Mouse (Mus musculus): ENCODE data around the gene Trim17. TPM values are rescaled to one million over a fixed set of nuclear protein-coding genes. Genes with fewer than 3 reads are reported as not detected.
A peak's percentile ranks its signal among the peaks of the same experiment; 100 is the strongest.

Gene Trim17
- total RNA-seq (2021): under 1 TPM; 0.31 to 0.41 TPM
- long read RNA-seq, experiment 1, partial matches to known transcripts: 0 of 2 reads
- long read RNA-seq, experiment 1, other reads (novel, unspliced or antisense): 2 of 2 reads
- long read RNA-seq, experiment 2: 0 reads

DNA sequence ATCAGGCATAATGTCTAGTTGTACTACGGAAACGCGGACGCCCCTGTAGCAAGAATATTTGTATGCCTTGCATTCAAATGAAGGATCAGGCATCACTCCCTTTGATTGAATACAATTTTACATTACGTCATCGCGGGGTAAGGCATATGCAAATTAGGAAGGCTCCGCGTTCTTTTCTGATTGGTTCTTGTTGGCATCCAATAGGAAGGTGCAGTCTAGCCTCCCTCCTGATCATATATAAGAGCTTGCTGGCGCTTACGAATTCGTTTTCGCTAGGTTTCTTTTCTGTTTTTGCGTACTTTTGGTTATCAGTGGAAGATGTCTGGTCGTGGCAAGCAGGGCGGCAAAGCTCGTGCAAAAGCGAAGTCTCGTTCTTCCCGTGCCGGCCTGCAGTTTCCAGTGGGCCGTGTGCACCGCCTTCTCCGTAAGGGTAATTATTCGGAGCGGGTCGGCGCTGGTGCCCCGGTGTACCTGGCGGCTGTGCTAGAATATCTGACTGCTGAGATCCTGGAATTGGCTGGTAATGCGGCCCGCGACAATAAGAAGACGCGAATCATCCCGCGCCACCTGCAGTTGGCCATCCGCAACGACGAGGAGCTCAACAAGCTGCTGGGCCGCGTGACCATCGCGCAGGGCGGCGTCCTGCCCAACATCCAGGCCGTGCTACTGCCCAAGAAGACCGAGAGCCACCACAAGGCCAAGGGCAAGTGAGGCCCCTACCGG is at the start of gene Trim17, which contains the start of gene Hist3h2a:
Gene Trim17 (plus strand): TSS at position 266 of the 723 bp plus-strand sequence.
Gene Hist3h2a (plus strand): TSS at position 266 of the 723 bp plus-strand sequence.
- peak; percentile 90 for DNase-seq (ENCODE audit: low spot score)

DNA sequence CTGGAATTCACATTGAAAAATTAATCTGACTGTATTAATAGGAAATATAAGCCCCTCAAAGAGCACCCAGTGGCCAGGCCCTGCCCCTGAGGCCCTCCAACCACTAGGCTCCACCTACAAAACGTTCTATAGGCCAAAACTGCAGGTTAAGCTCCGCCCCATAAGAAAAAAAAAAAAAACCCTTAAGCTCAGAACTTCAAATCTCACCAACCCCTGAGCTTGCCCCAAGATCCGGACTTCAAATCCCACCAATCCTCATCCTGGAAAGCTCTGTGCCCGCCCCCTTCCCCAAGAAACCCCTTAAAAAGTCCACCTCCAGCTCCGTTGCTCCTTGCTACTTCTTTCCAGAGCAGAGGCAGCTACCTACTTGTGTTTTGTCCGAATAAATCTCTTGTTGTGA is 49.6 kb upstream of the Trim17 start:
- DNase-seq (ENCODE audit: low spot score): peak; percentile 12

DNA sequence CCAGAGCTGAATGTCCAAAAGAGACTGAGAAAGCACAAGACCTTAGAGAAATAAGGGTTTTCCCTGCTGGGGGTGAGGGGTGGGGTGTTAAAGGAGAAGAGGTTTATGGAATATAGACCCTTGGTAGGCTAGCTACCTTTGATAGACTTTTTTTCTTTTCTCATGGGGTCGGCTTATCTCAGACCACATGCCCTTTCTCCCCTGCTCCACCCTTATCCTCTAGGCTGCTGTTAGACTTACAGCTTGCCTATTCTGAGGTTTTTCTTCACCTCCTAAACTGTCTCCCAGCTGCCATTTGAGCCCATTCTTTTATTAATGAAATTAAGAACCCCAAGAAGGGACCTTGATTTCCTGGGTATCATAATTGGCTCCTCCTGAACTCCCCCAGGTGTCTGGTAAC is 40.7 kb upstream of the Trim17 start:
- DNase-seq (ENCODE audit: low spot score): no peak

DNA sequence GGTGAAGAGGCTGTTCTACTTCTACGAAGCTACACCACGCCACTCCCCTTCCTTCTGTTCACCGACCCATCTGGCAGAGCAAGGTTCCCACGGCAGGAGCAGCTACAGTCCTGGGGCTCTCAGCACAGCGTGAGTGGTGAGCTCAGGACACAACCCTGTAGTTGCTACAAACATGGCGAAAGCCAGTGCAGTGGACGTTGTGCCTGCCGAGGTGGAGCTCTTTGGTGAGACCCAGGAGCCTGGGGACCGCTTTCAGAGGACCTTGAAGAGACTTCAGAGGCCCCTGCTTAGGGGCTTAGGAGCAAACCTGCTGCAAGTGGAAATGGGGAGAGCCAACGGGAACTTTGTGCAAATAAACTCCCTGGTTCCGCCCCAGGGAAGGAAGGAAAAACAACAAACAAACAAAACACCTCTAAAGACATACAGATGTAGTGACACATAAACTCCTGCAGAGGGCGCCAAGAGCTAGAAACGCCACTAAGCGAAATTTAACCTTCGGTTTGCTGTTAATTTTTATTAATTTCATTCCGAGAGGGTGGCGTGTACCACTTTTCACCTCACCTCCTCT is 39.9 kb upstream of the Trim17 start:
- DNase-seq (ENCODE audit: low spot score): no peak

DNA sequence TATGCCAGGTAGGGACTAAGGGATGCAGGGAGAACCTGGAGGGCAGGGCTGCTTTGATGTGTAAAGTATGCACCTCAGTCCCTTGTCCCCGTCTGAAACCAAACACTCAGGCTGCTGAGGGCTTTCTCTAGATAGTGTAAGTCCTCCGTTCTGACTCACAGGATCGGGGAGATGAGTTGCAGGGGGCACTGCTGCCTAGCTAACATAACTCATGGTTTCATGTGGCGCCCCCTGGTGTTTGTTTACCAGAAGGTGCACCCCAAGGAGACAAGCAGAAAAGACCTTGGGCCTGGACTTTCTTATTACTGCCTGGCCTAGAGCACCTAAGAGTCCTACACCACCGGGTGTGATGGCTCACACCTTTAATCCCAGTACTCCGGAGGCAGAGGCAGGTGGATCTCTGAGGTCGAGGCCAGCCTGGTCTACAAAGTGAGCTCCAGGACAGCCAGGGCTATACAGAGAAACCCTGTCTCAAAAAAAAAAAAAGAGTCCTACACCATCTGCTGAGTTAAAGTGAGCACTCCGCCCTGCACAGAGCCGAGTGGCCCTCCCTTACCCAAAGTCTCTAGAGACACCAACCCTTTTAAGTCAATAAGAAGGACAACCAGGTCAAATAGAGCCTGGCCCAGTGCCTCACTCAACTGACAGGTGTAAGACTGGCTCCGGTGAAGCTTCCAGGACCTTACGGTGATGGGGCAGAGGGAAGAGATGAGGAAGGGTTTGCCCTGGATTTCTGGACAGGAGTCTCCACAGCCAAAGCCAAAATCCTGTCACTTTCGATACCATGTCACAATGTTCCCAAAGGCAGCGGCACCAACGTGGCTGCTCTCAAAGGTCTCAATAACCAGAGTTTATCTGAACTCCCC is 37.4 kb upstream of the Trim17 start:
- no peak for DNase-seq (ENCODE audit: low spot score)

DNA sequence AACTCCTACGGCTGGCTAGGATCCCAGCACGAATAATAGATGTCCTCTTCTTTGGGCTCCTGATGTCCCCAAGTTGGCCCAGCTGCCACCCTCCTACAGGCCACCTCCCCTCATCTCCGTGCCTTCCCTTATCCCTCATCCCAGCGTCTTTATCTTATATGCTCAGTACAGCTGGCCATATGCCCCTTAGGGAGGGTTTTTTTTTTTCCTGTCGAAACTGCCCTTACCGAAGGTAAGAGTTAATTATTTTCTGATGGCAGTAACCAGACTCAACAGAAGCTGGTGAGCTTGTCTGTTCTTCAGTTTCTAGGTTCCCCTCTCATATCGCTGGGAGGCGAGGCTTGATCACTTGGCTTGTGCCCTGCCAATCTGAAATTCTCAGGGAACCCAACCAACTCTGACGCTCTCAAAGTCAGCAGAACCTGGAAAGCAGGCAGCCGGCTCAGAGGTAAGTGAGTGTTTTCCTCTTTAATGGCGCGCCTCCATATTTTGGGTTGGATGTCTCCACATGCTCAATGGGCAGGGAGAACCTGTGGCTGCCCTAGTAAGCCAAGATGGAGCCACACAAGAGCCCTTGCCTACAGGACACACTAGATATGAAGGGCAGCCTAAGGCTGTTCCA is 36.6 kb upstream of the Trim17 start, which contains the start of gene Btnl10:
Gene Btnl10 (plus strand): TSS at position 164 of the 622 bp plus-strand sequence.
- DNase-seq (ENCODE audit: low spot score): no peak

DNA sequence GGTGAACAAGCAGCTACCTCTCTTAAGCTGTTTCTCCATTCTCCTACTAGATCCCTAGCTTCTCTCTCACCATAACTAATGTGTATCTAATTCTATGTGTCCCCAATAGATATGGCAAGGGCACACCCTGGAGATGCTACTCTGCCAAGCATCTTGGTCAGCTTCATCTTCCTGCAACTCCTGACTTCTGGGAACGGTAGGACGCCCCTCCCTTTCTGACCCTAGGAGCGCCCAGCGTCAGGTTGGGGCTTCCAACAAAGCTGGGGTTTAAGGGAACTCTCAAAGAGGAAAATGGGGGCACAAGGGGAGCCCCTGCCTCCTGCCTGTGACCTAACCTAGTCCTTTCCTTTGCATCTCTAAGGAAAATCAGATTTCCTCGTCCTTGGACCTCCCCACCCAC is 35.7 kb upstream of the Trim17 start:
- no peak for DNase-seq (ENCODE audit: low spot score)

DNA sequence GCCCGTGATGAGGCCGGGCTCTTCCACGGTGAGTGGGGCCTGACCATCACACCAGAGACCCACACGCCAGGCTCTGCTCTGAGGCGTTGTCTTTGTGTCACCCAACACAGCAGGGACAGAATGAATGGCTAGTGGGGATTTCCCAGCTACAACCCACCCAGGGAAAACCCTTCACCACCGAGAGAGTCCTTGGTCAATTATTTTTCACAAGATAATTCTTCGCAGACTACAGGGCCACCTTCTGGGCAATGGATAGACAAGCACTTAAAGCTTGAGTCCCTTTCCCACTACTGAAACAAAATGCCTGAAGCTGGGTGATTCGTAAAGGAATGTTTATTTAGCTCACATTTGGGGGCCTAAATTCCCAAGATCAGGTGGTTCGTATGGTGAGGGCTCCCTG is 32.1 kb upstream of the Trim17 start:
- no peak for DNase-seq (ENCODE audit: low spot score)

DNA sequence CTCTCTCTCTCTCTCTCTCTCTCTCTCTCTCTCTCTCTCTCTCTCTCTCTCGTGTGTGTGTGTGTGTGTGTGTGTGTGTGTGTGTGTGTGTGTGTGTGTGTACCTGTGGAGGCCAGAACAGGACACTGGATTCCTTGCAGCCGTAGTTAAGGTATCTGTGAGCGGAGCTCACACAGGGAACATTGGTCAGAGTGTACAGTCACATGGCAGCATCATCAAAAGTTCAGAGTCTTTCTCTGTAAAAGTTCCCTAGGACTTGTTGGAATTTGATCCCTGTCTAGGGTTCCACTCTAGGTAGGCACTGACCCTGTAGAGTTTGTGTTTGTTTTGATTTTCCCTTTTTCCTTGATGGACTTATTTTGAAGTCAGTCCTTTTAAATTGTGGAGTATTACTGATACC is 27.8 kb upstream of the Trim17 start:
- DNase-seq (ENCODE audit: low spot score): no peak

DNA sequence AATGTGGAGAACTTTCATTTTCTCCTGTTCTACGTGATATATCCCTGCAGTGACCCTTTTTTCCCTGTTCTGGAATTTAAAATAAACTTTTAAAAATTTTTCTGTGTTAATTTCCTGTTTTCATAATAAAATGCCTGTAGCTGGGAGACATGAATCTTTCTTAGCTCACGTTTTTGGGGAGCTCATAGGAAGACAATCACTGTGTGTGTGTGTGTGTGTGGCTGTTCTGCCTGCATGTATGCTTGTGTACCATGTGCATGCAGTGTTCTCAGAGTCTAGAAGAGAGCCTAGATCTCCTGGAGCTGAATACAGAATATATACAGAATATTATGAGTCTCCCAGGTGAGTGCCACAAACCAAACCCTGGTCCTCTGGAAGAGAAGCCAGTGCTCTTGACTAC is 27.4 kb upstream of the Trim17 start:
- no peak for DNase-seq (ENCODE audit: low spot score)

DNA sequence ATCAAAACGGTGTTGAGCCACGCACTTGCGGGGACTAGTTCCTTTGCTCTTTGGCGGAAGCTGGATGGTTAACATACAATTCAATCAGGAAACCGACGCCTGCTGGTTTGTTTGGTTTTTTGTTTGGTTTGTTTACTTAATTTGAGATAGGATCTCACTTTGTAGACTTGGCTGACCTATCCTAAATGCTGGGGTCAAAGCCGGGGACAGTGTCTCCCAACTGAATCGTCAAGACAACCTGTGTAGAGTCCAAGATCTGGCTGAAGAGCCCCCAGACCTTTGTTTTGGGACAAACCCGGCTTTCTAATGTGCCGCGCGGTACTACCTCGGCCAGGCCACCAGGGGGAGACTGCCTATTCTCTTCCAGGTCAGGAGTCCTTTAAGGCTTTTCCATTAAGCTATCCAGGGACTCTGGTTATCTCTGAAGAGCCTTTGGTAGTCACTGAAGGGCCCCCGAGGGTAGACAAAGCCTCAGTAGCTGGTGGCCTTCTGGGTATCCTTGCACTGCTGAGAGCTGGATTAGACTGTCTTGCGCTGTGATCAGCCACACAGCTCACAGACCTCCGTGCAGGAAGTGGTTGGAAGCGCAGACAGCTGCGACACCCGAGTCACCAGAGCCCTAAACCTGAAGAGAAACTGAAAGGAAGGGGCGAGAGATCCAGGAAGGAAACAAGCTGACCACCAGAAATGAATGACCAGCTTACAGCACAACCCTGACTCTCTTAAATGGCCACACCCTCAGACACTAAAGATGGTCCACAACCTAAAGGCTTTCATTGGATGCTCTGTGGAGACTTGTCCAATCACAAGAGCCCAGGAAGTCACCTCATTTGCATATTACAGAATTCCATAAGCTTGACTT is 26.5 kb upstream of the Trim17 start:
- DNase-seq (ENCODE audit: low spot score): peak; percentile 51

DNA sequence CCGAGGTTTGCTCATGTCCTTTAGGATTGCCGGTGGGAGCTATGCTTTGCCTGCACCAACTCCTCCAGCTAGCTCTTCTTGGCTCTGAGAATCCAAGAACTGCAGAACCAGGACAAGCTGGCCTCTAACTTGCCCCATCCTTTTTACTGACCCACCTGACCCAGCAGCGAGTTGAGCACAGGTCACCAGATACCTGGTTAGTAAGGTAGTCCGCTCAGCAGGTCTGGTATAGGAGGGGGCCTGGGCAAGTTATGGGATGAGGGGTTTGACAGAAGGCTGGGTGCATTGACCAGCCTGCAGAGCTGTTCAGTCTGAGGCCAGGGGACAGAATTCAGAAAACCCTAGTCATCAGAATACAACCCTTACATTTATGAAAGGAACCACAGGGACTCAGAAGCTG is 25.4 kb upstream of the Trim17 start:
- no peak for DNase-seq (ENCODE audit: low spot score)

DNA sequence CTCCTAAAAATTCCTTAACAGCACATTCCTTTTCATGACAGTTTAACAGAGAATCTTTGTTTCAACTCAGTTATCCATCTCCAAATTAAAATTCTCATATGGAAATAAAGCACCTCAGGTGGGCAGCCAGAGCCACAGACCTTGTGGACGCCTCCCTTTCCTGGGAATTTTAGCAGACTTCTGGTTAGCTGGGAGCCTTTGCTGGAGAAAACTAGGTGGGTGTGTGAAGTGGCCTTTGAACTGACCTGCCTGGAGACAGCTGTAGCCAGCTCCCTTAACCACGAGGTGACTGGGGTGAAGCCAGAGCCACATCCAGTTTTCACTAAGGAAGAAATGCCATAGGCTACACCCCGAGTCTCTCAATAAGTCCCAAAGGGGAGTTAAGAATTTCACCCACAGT is 24.8 kb upstream of the Trim17 start:
- no peak for DNase-seq (ENCODE audit: low spot score)

DNA sequence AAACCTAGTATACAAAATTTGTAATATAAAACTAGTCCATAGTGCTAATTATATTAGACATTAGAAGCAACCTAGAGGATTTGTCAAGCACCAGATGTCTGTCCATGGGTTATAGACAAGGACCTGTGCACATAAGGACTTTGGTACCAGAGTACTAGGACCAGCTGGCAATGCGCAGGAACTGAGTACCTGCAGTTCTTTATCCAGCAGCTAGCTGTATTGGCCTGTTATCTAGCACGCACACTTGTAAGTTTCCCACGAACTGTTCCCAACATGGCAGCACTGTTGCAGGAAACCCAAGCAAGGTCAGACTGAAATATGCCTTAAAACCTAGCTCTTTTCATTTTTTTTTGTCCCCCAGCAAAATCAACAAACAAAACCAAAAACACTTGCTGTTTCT is 24.2 kb upstream of the Trim17 start:
- DNase-seq (ENCODE audit: low spot score): no peak

DNA sequence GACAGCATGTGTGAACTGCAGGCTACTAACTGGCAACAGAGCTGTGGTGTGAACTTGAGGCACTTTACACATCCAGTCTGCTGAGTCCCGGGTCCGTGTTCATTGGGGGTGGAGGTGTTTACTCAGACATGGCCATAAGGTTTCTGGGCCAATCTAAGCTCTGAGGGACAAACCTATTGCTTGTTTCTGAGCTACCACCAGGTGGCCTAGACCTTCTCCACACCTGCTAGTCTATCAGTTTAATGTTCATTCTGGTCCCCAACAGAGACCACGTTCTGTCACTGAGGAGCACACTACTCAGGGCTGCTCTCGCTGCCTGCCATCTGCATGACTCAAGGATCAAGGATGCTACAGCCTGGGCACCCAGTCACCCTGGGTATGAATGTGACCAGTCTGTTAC is 22.9 kb upstream of the Trim17 start:
- DNase-seq (ENCODE audit: low spot score): no peak

DNA sequence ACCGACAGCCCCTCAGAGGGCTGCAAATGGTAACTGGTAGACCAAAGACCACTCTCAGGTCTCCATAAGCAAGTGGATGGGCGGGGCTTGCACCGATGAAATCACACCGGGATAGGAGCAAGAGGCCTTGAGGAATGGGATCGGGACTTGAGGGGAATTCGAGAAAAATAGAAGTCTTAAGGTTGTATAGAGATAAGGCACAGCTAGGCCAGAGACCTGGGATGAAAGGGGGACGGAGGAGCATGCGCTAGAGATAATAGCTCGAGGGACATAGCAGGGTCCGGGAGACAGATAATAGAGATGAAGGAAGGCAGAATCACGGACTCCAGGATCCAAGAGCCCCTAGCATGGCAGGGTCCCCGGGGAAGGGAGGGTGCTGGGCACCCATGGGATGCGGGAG is 16.6 kb upstream of the Trim17 start:
- DNase-seq (ENCODE audit: low spot score): no peak

DNA sequence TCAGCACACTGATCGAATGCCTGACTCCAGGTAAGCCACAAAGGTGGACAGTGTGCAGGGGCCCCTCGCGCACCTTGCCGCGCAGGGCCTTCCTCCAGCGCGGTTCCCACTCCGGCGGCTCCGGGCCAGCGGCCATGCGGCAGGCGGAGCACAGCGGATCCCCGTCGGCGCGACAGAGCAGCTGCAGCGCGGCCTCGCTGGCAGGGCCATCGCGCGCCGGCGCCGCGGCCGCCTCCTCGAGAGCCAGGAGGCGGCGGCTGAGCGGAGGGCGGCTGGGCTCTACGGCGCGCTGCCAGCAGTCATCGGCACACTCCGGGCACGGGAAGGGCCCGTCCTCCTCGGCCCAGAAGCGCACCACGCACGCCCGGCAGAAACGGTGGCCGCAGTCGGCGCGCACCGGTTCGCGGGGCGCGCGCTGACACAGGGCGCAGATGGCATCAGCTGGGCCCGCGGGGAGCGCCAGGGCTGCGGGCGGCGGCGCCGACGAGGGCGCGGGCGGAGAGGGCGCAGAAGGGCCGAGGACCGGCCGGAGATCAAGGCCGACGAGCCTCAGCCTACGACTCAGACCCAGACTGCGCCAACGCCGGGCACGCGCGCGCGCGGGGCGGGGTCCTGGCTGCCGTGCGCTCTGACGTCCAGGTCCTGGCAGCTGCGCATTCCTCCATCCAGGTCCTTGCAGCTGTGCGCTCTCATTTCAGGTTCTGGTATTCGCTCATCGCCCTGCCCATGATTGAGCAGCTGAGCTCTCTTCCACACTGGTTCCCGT is 16.0 kb upstream of the Trim17 start, which contains the start of gene Rnf187:
Gene Rnf187 (minus strand): TSS at position 595 of the 766 bp plus-strand sequence.
- peak; percentile 90 for DNase-seq (ENCODE audit: low spot score)

DNA sequence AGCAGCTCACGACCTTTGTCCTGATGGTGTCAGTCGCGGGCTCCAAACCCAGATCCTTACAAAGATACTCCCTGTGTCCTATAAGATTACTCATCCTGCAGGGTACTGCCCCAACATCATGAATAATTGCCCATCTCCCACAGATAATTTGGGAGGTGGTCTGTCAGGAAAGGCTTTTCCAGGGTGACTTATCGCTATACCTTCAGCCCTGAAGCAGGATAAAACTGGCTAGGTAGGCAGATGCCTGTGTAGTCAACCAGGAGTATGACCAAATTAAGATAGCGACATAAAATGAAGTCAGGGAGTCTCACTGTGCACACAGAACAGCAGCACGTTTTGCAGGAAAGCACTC is 15.4 kb upstream of the Trim17 start:
- no peak for DNase-seq (ENCODE audit: low spot score)

DNA sequence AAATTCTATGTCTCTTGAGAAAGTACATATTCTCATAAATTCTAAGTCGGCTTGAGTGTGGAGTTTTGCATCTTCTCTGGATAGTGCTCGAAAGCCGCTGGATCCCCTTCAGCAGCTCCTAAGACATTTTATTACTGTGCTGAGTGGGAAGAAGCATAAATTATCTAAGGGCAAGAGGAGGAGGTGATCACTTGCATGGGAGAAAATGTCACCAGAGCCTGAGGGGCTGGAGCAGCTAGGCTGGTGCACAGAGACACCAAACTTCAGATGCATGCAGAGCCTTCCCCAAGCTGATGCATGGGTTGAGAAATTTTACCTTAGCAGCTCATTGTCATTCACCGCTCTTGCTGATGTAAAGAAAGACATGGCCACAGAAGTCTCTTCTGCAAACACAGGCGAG is 10.3 kb upstream of the Trim17 start:
- DNase-seq (ENCODE audit: low spot score): no peak

DNA sequence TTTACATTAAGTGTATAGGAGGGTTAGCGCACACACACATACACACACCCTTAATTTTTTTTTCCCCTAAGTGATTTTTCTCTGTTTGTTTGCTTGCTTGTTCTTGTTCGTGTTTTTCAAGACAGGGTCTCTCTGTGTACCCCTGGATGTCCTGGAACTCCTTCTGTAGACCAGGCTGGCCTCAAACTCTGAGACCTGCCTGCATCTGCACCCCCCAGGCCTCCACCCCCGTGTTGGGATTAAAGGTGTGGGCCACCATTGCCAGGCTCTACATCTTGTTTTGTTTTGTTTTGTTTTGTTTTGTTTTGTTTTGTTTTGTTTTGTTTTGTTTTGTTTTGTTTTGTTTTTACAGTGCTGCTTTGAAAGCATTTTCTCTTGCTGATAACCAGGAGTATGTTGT is 7.2 kb upstream of the Trim17 start:
- DNase-seq (ENCODE audit: low spot score): no peak
